Mouse (Mus musculus) C2C12 (cell line): Measurements from ENCODE around the gene Olfr994. TPM values are rescaled to one million over a fixed set of nuclear protein-coding genes. Genes with fewer than 3 reads are reported as not detected.

Experiments
- H3K27me3 ChIP-seq: one replicate; pipeline ENCODE4 v1.6.1; 2011; ENCODE audit not compliant: control insufficient read depth, insufficient read depth, insufficient read length
- H3K36me3 ChIP-seq: one replicate; pipeline ENCODE4 v1.6.1; 2011; ENCODE audit not compliant: control insufficient read depth, insufficient read depth
- H3K4me3 ChIP-seq: one replicate; pipeline ENCODE4 v1.5.1; 2011; ENCODE audit warnings: mild to moderate bottlenecking, control low read depth; ENCODE audit not compliant: poor library complexity, insufficient read depth, severe bottlenecking
- H3K79me2 ChIP-seq: one replicate; pipeline ENCODE4 v1.6.1; 2011; ENCODE audit not compliant: control insufficient read depth, insufficient read depth
- H3K79me3 ChIP-seq: one replicate; pipeline ENCODE4 v1.6.1; 2011; ENCODE audit warnings: low read depth, control low read depth
- H3ac ChIP-seq: one replicate; pipeline ENCODE3; 2011; ENCODE audit warnings: low read depth; ENCODE audit not compliant: control insufficient read depth, insufficient read length
- CEBPB ChIP-seq: IDR thresholded peaks from one replicate; pipeline ENCODE4 v1.6.1; 2011; ENCODE audit warnings: low read depth, mild to moderate bottlenecking, control low read depth, moderate library complexity
- CTCF ChIP-seq: IDR thresholded peaks from one replicate; pipeline ENCODE4 v1.5.1; 2011; ENCODE audit not compliant: control insufficient read depth, insufficient read depth, insufficient read length
- FOSL1 ChIP-seq: IDR thresholded peaks from one replicate; pipeline ENCODE4 v1.8.0; 2011; ENCODE audit warnings: mild to moderate bottlenecking, low read length; ENCODE audit not compliant: poor library complexity, insufficient read depth, severe bottlenecking
- MAX ChIP-seq: IDR thresholded peaks from one replicate; pipeline ENCODE4 v1.6.1; 2011; ENCODE audit warnings: mild to moderate bottlenecking, control low read depth
- MYOD1 ChIP-seq: IDR thresholded peaks from one replicate; pipeline ENCODE4 v1.6.1; 2011; ENCODE audit warnings: low read depth; ENCODE audit not compliant: control insufficient read depth, insufficient read length
- MYOG ChIP-seq: IDR thresholded peaks from one replicate; pipeline ENCODE4 v1.6.1; 2011; ENCODE audit not compliant: control insufficient read depth, insufficient read length; ENCODE audit errors: extremely low read depth
- USF1 ChIP-seq: IDR thresholded peaks from one replicate; pipeline ENCODE4 v1.6.1; 2011; ENCODE audit warnings: low read depth, mild to moderate bottlenecking, control low read depth, moderate library complexity
- long read RNA-seq, 2 experiments: library from polyadenylated mRNA; unstranded; transcript quantifications; one replicate each; pipeline ENCODE4 v2.0.0; 2019 to 2020
- polyA plus RNA-seq: library from polyadenylated mRNA; unstranded; fragments of >200 nt; fragmentation: generic; extraction: Trizol; gene quantifications from one replicate; pipeline ENCODE4 v1.2.1, GENCODE M21; 2012; ENCODE audit warnings: missing spikeins

The Olfr994 gene
- polyA plus RNA-seq, result not detected
- long read RNA-seq, experiment 1, result 0 reads
- long read RNA-seq, experiment 2, result 0 reads

- H3K4me3 ChIP-seq, result no peak within 1 kb of the TSS
- no peaks in the 10 kb centered on the region for H3K79me3 ChIP-seq
- no peaks in the 10 kb centered on the region for H3K36me3 ChIP-seq
- H3K79me2 ChIP-seq, result no peaks in the 10 kb centered on the region
- no peak within 1 kb of the TSS for H3ac ChIP-seq
- TF ChIP-seq CTCF, result no peak
- no peak for TF ChIP-seq FOSL1
- TF ChIP-seq USF1, result no peak
- no peak for TF ChIP-seq MYOD1
- TF ChIP-seq MYOG, result no peak
- no peak for TF ChIP-seq MAX
- H3K27me3 ChIP-seq, result no peaks in the 10 kb centered on the region
Measured at GRCm38 (mm10) chr2:85436351-85436750, at the start of gene Olfr994. TSS of gene Olfr994 (minus strand) at chr2:85436451.

- no peaks in the 10 kb centered on the region for H3K27me3 ChIP-seq
- no peak overlapping the region for H3K4me3 ChIP-seq
- TF ChIP-seq MYOD1, result no peak
- TF ChIP-seq USF1, result no peak
- no peak for TF ChIP-seq CTCF
- TF ChIP-seq MAX, result no peak
- TF ChIP-seq MYOG, result no peak
- no peak for TF ChIP-seq FOSL1
- TF ChIP-seq CEBPB, result no peak
- H3K79me3 ChIP-seq, result no peaks in the 10 kb centered on the region
- no peak overlapping the region for H3ac ChIP-seq
- no peaks in the 10 kb centered on the region for H3K79me2 ChIP-seq
- H3K36me3 ChIP-seq, result no peaks in the 10 kb centered on the region
Measured at GRCm38 (mm10) chr2:85466801-85467325, 30.6 kb upstream of the Olfr994 start.

- no peak for TF ChIP-seq MAX
- no peak for TF ChIP-seq USF1
- no peak for TF ChIP-seq CTCF
- no peaks in the 10 kb centered on the region for H3K79me3 ChIP-seq
- no peak within 1 kb of the TSS for H3ac ChIP-seq
- no peaks in the 10 kb centered on the region for H3K36me3 ChIP-seq
- no peaks in the 10 kb centered on the region for H3K79me2 ChIP-seq
- no peaks in the 10 kb centered on the region for H3K27me3 ChIP-seq
- no peak within 1 kb of the TSS for H3K4me3 ChIP-seq
Measured at GRCm38 (mm10) chr2:85443539-85443938, 7.3 kb upstream of the Olfr994 start, which contains the start of gene Olfr995. TSS of gene Olfr995 (minus strand) at chr2:85443639.

- H3K27me3 ChIP-seq, result no peaks in the 10 kb centered on the region
- H3K36me3 ChIP-seq, result no peaks in the 10 kb centered on the region
- no peaks in the 10 kb centered on the region for H3K79me3 ChIP-seq
- H3K4me3 ChIP-seq, result no peak overlapping the region
- H3K79me2 ChIP-seq, result no peaks in the 10 kb centered on the region
- no peak for TF ChIP-seq FOSL1
- no peak for TF ChIP-seq USF1
- TF ChIP-seq CTCF, result no peak
- no peak for TF ChIP-seq MYOD1
- TF ChIP-seq MAX, result no peak
- no peak for TF ChIP-seq MYOG
- no peak for TF ChIP-seq CEBPB
- H3ac ChIP-seq, result no peak overlapping the region
Measured at GRCm38 (mm10) chr2:85442546-85442945, 6.3 kb upstream of the Olfr994 start.

GRCm38 (mm10) chr2:85425893-85426292 lies 10.4 kb downstream of the Olfr994 start:
- Histone ChIP-seq H3K79me3 (no peaks in the 10 kb centered on the region), H3K27me3 (no peaks in the 10 kb centered on the region), H3K79me2 (no peaks in the 10 kb centered on the region), H3K36me3 (no peaks in the 10 kb centered on the region), H3K4me3 (no peak overlapping the region), H3ac (no peak overlapping the region)
- TF ChIP-seq MAX (no peak), MYOG (no peak), CEBPB (no peak), FOSL1 (no peak), MYOD1 (no peak), CTCF (no peak), USF1 (no peak)

GRCm38 (mm10) chr2:85414777-85415176 lies 21.5 kb downstream of the Olfr994 start, which contains the start of gene Olfr993:
TSS of gene Olfr993 (minus strand) at chr2:85414877.
- H3K79me2 ChIP-seq, result no peaks in the 10 kb centered on the region
- H3K27me3 ChIP-seq, result no peaks in the 10 kb centered on the region
- no peak for TF ChIP-seq USF1
- TF ChIP-seq CTCF, result no peak
- TF ChIP-seq MYOD1, result no peak
- TF ChIP-seq MYOG, result no peak
- TF ChIP-seq FOSL1, result no peak
- no peak for TF ChIP-seq CEBPB
- TF ChIP-seq MAX, result no peak
- no peaks in the 10 kb centered on the region for H3K79me3 ChIP-seq
- no peaks in the 10 kb centered on the region for H3K36me3 ChIP-seq
- H3K4me3 ChIP-seq, result no peak within 1 kb of the TSS
- H3ac ChIP-seq, result no peak within 1 kb of the TSS
